Mouse (Mus musculus) bone marrow, adult 2 months (tissue): ENCODE data around the gene Ddx5.

ENCODE experiments used
- CTCF ChIP-seq: fragments of 200-500 bp; IDR thresholded peaks from 2 replicates; pipeline ENCODE4 v1.5.1; 2011; ENCODE audit warnings: low read length, control low read depth; ENCODE audit not compliant: control insufficient read depth, insufficient read depth
- POLR2A ChIP-seq: fragments of 200-500 bp; IDR thresholded peaks from 2 replicates; pipeline ENCODE4 v1.6.1; 2011; ENCODE audit warnings: low read depth, mild to moderate bottlenecking, control low read depth, low read length, borderline replicate concordance; ENCODE audit not compliant: control insufficient read depth

DNA sequence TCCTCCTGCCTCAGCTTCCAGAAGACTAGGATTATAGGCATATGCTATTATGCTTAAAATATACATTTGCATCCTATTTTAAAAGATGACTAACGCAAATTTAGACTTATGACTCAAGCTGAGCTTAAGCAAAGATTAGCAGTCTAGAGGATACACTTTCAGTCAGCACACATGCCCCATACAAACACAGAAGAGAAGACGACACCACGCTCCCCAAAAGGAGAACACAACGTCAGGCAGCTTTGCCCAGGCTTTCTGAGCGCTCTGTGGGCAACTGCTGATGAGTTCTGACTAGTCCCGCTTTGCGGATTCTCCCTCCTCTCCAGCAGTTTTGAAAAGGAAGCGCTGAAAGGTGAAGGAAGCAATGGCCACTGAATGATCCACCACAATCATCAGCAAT is 34.8 kb upstream of the Ddx5 start:
- TF ChIP-seq CTCF (no peak), POLR2A (no peak)
